Mouse (Mus musculus) spleen, postnatal 10 days (tissue): Measurements from ENCODE around the gene Gm20683.

Experiments used
- DNase-seq, 2 experiments: peaks; one replicate each; pipeline ENCODE4 v3.0.0; 2021 to 2022; ENCODE audit warnings: low spot score in 2 of 2

Gene Gm20683

GRCm38 (mm10) chr17:25795609-25796092, 45.9 kb downstream of the Gm20683 start, which contains the start of gene AC134908.4:
Gene AC134908.4, minus strand, starts transcription at chr17:25795659.
- no peak for DNase-seq

GRCm38 (mm10) chr17:25794998-25795397, 46.6 kb downstream of the Gm20683 start:
- DNase-seq: no peak

GRCm38 (mm10) chr17:25794197-25794596, 47.4 kb downstream of the Gm20683 start:
- DNase-seq: no peak

GRCm38 (mm10) chr17:25792615-25793014, 48.9 kb downstream of the Gm20683 start, which contains the start of gene Fam173a:
Gene Fam173a, minus strand, starts transcription at chr17:25792901.
- DNase-seq: peak in 1 of 2 experiments; percentile 83

- peak; percentile 89 to 90 for DNase-seq
Measured at GRCm38 (mm10) chr17:25791843-25792527, 49.6 kb downstream of the Gm20683 start.

- DNase-seq: no peak
Measured at GRCm38 (mm10) chr17:25791320-25791842, 50.2 kb downstream of the Gm20683 start.

GRCm38 (mm10) chr17:25786781-25787504, 54.6 kb downstream of the Gm20683 start:
- DNase-seq: no peak

GRCm38 (mm10) chr17:25786280-25786679, 55.3 kb downstream of the Gm20683 start, which contains the start of gene Ccdc78:
Gene Ccdc78, plus strand, starts transcription at chr17:25786580.
- no peak for DNase-seq

GRCm38 (mm10) chr17:25785281-25785745, 56.2 kb downstream of the Gm20683 start, which contains the start of gene Haghl:
Gene Haghl, minus strand, starts transcription at chr17:25785673.
- peak; percentile 92 to 97 for DNase-seq
